Mouse (Mus musculus) mouse embryonic stem cell (cell line): ENCODE data around the gene Lipa.

Experiments used
- in situ Hi-C, 2 experiments: fragments of 300-500 bp; cut with MboI; formaldehyde crosslinking; loops; 1 replicate in 1 of 2; 3 replicates in 1 of 2; pipeline ENCODE4 v1.14.3; 2019 to 2020; ENCODE audit warnings: low sequenced_read_pairs in 2 of 2, low pct_unique_long_range_greater_than_20kb in 1 of 2, mixed read lengths in 1 of 2; ENCODE audit not compliant: unreplicated experiment in 1 of 2

Gene Lipa

DNA sequence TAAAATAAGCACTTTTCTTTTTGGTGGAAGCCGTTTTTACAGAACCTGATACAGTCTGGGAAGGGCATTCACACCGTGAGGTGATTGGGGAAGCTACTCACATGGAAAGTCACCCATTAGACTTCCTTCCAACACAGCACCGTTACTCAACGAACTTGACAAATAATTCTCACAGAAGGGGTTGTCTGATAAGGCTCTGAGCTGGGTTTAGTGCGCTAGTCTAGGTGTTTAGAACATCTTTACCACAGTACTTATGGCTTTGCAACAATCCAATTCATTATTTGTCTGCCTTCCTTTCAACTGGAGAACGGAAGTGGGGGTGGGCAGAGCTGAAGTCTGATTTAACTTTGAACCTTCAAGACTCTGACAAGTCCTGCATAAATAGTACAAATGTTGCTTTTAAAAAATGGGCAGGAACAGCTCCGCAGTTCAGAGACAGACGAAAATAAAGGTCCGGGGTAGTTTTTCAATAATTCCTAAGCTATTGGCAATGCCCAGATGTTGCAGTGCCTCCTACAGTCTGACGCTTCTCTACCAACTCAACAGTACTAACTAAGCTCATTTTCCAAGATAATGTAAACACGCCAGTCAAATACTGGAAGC is 852 bp downstream of the Lipa start:
- in situ Hi-C loops = no loop called here

DNA sequence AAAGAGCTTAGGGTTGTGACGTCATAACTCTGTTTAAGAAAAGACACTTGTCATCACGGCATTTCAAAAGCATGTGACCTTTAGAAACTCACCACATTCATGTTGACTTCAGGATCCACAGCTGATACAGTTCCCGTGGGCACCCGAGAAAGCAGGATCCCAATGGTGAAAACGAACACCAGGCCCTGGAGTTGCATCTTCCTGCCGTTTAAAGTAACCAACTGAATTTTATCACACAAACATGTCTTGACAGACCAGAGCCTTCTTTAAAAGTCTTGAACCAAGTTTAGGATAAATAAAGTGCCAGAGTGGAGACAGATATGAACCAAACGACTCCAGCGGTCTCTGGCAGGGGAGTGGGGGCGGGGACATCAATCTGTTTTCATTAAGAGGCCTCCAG is 2.6 kb downstream of the Lipa start:
- in situ Hi-C loops = loop anchor here in 1 of 2 experiments (25.0 kb wide), 1 partner anchor 138 kb away; no protein-coding TSS in a partner anchor

DNA sequence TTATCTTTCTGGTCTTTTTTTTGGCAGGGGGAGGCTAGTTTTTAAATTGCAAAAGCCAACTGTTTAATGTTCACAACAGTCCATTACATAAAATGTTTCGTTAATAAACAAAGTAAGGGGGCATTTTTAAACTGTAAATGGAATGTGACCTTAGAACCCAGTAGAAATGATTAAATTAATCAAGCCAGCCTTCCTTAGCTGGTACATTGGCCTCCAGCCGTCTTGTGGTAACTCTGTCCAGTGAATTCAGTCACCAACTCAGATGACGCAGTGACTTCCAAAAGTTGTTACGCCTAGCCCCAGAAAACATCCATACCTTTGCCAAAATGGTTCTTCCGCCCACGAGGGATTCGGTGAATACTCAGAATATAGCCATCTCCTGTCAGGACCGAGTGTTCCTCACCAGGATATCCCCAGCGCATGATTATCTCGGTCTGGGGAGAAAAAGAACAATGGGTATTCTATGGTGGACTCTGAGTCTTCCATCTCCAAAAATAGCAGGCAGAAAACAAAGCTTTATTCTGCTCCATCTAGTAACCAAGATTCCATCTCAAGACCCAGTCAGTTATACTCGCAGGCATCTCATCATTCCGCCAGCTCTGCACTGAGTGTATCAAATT is 4.1 kb downstream of the Lipa start:
- in situ Hi-C loops = loop anchor here in 1 of 2 experiments (25.0 kb wide), 1 partner anchor 139 kb away; no protein-coding TSS in a partner anchor

DNA sequence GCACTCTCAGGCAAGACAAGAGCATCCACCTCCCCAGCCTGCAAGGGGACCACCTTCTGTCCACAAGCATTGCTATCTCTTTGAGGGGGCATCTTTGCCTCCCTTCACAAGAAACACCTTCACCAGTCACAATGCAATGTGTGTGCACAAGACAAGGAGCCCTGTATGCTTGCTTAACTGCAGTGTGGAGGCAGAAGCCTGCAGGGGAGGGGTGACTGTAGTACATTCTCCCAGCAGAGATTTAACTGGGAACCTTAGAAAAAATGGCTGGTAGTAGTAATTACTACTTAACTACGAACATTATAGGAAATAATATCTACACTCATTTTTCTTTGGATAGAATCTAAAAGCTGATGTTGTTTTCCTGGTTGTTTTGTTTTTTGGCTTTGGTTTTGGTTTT is 5.3 kb downstream of the Lipa start:
- in situ Hi-C loops = loop anchor here in 1 of 2 experiments (25.0 kb wide), 1 partner anchor 140 kb away; no protein-coding TSS in a partner anchor

DNA sequence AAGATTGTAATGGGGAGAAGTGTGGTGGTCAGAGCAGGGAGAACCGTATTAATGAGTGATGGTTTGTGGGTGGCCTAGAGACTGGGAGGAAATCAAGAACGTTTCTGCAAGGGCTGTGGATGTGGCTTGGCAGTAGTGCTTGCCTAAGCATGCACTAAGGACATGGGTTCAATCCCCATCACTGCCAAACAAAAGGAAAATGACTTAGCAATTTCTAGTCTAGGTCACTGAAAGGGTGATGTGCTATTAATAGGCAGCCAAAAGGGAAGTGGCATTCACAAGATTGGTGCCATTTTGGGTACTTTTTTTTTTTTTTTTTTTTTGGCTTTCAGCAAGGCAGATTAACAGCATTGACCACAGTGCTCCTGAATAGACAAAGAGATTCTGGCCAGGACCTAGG is 5.9 kb downstream of the Lipa start:
- in situ Hi-C loops = loop anchor here in 1 of 2 experiments (25.0 kb wide), 1 partner anchor 141 kb away; no protein-coding TSS in a partner anchor

DNA sequence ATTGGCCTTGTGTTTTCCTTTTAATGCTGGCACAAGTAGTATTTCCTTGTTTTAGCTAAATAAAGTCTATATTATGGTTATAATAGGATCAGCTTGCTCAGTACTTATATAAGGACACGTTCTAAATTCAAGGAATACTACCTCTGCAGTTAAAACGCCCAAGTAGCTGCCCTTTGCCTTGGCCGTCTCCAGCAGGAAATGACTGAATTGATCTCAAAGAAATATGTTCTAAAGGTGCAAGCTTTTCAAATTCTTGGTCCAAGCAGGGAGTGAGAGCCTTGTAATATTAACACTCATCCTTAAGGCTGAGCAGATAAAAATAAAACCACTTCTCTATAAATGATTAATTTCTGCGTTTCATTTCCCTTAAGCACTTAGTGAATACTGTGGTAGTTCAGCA is 7.2 kb downstream of the Lipa start:
- in situ Hi-C loops = loop anchor here in 1 of 2 experiments (25.0 kb wide), 1 partner anchor 142 kb away; no protein-coding TSS in a partner anchor

DNA sequence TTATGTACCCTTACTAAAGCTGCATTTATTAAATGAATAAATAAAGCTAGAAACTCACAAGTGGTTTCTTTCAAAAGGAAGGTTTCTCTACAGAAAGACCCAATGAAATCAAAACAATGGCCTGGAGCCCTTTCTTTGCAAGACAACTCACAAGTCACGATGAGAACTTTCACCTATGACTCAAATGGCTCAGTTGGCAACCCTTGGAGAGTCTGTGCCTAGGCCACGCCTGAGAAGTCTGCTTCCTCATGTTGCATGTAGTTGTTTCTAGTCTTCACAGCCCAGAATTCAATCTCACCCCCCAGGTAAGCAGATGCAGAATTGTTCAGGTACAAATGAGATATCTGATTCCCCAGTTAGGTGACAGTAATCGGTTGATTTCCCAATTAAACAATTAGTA is 7.6 kb downstream of the Lipa start:
- in situ Hi-C loops = loop anchor here in 1 of 2 experiments (25.0 kb wide), 1 partner anchor 143 kb away; no protein-coding TSS in a partner anchor

DNA sequence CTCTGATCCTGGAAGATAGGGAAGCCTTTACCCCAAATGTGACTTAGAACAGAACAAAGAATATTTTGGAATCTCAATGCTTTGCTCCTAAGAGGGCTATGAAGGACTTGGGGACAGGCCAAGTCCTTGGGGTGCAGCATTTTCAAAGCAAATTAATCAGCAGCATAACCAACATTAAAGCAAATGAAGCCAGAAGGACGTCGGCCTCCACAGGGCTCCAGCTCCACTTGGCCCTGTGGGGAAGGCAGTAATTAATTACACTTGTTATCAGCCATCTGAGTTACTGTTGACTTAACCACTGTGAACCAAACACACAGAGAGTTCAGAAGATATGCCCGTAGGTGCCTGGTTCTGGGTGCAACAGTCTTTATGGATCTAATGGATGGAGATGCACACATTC is 8.5 kb downstream of the Lipa start:
- in situ Hi-C loops = loop anchor here in 1 of 2 experiments (25.0 kb wide), 1 partner anchor 144 kb away; no protein-coding TSS in a partner anchor

DNA sequence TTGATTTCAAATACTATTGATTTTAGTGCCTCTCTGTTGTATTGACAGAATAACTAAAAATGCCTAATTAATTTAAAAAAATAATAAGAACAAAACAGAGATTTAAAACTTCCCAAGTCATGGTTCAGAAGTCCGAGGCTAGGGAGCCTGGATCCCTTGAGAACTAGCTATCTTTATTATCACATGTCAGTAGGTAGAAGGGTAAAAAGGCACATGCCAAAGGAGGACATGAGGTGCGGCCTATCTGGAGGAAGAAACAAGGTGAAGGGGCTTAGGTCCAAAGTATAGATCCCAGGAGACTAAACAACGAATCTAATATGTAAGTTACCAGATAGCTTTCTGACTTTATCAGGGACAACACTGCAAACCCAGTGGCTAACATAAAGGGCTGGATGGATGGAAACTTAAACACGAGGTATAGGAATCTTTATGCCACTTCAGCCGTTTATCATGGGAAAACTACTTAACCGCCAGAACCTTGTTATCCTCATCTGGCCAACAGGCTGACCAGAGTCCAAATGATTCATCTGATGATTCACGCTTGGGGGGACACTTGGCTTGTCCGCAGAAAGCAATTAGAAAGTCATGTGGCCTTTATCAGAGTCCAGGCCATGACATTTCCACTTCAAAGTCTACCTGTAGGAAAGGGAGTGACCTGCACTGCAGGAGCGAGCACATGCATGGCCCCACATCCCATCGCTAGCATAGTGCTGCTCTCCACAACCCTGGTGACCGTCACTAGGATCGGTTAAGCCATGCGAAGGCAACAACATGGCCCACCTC is 9.3 kb downstream of the Lipa start:
- in situ Hi-C loops = loop anchor here in 1 of 2 experiments (25.0 kb wide), 1 partner anchor 144 kb away; no protein-coding TSS in a partner anchor

DNA sequence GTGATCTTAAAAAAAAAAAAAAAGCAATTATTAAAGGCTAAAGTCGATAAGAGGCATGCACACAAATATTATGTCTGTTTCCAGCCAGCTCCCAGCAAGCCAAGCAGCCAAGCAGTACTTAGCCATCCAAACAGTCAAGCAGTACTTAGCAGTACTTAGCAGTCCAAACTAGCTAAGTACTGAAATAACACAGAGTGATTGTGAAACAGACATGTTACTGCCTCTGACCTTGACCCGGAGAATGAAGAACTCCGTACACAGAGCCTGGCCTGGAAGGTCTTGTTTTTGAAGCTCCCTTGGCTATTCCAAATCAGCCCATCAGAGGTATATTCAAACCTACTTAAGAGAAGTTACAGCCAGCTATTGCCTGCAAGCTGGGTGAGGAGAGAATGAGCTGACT is 10.1 kb downstream of the Lipa start:
- in situ Hi-C loops = loop anchor here in 1 of 2 experiments (25.0 kb wide), 1 partner anchor 145 kb away; no protein-coding TSS in a partner anchor

DNA sequence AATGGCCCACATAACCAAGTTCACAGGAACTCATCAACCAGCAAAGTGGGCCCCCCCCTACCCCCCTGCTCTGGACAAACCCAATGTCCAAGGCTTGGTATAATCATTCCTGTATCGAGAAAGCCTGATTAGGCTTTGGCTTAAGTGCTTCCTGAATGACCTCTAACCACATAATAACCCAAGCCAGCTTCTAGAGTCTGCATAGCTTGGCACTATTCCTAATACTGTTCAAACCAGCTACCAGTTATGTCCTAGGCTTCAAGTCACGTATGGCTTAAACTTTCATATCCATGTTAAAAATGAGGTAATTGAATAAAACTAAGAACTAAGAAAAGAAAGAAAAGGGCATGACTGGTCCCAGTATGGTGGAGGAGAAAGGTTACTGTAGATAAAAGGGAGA is 10.9 kb downstream of the Lipa start:
- in situ Hi-C loops = loop anchor here in 1 of 2 experiments (25.0 kb wide), 1 partner anchor 146 kb away; no protein-coding TSS in a partner anchor

DNA sequence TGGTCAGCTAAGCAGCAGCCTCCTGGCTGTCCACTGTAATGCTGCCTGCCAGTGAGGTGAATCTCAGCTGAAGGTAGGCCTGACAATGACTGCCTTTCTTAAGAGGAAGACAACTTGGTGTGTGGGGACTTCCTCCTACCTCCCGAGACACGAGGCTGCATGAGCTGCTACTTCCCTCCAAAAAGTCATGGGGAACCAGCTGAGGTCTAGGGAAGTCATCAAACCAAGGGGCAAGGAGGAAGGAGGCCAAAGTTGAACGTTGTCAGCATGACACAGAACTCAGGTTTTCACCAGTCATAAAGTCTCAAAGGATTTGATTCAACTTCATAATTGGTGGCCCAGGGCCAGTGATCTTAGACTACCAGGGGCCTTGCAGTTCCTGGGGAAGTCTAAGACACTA is 11.6 kb downstream of the Lipa start:
- in situ Hi-C loops = loop anchor here in 1 of 2 experiments (25.0 kb wide), 1 partner anchor 147 kb away; no protein-coding TSS in a partner anchor

DNA sequence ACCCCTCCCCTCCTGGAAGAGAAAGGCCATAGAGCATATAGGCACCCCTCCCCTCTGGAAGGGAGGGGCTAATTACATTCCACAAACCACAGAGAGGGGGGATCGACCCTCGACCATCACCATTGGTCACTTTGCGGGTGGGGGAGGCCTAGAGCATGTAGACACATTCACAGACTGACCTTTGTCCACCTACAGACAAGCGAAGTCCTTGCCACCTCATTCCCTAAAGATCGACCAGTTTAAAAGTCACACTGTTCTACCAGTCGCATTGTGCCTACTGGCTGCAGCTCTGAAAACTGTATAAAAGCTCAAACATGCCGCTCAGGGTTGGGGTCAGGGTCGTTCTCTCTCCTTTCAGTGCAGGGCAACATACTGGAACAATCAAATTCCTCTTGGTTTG is 15.7 kb downstream of the Lipa start:
- in situ Hi-C loops = loop anchor here in 1 of 2 experiments (25.0 kb wide), 1 partner anchor 151 kb away; no protein-coding TSS in a partner anchor

DNA sequence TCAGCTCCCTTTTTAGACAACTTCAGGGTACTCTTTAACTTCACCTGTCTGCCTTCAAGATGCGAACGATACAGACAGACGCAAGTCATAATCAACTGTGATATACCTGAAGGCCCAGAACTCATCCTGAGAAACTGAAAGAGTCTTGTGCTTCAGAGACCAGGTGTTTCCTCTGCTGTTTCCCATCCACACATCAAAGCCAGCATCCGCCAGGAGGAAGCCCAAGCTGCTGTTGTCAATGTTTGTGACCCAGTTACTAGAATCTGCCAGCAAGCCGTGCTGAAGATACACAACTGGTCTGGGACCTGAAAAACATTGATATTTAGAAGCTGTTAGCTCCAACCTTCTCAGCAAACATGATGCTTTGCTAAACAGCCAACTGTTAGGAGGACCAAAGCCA is 16.6 kb downstream of the Lipa start:
- in situ Hi-C loops = loop anchor here in 1 of 2 experiments (25.0 kb wide), 1 partner anchor 152 kb away; no protein-coding TSS in a partner anchor

DNA sequence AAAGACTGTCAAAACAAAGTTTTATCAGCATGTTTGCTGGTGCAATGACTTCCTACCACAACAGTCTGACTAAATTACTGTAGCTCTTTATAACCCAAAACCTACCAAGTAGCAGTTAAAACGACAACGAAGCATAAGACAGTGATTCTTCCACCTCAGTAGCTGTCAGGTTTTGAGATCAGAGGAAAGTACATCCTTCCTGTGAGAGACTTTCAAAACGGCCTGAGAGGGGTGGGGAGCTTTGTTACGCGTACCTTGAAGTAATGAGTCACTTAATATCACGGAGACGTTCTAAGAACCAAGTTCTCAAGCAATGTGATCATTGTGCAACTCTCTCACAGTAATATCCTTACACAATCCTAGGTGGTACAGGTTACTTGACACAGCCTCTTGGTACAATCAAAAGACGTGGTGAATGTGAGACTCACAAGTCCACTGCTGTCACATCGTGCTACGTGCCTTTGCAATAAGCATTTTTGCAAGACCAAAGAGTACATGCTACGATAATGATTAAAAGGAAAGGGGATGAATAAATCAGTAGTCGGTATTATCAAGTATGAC is 22.0 kb downstream of the Lipa start:
- in situ Hi-C loops = loop anchor here in 1 of 2 experiments (25.0 kb wide), 1 partner anchor 157 kb away; no protein-coding TSS in a partner anchor

DNA sequence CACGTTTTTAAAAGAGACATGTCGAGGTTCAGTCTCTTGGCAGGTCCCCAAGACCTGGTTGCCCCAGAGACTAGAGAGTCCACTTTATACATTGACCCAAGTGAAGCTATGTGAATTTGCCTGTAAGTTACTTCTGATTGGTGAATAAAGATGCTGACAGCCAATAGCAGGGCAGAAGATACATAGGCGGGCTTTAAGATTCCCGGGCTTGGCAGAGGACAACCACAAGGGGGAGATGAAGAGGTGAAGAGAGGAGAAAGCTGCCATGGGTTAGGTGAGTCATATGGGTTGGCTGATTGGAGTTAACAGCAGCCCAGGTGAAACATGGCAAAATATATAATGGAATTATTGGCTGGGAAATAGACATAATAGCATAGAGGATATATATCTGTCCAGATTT is 26.5 kb downstream of the Lipa start:
- in situ Hi-C loops = loop anchor here in 1 of 2 experiments (25.0 kb wide), 1 partner anchor 162 kb away; no protein-coding TSS in a partner anchor

DNA sequence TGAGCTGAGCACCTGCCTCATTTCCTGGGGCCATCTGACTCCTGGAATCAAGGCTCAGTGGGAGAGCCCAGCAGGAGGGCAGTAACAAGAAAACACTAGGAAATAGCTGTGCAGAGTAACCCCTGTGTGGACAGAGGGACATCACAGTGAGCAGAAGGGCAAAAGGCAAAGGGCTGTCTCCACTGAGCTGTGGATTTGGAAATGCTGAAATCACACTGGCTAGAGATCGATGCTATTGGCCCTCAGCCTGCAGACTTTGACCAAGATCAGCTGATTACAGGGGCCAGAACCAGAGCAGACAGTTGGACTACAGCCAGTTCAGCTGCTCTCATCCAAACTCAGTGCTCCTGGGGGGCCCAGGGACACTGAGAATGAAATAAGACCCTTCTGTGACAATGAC is 30.9 kb downstream of the Lipa start:
- in situ Hi-C loops = loop anchor here in 1 of 2 experiments (25.0 kb wide), 1 partner anchor 259 kb away; no protein-coding TSS in a partner anchor

DNA sequence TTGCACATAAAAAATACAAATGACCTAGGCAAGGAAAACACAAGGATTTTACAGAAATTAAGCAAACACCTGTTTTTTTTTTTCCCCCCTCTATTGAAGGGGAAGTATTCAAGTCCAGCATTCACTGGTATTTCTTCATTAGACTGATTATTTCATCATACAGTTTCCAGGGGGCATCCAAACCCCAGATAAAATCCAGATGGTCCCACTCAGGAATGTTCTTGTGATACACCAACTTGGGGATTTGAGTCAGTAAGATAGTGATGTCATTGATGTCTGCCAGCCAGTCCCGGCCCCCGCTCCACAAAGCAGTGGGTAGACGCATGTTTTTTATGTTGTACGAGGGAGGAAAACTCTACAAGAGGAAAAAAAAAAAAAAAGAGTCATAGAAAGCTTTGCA is 33.4 kb downstream of the Lipa start:
- in situ Hi-C loops = loop anchor here in 1 of 2 experiments (25.0 kb wide), 1 partner anchor 257 kb away; no protein-coding TSS in a partner anchor
